Mouse (Mus musculus) kidney, adult 18-20 months (tissue): ENCODE results near the gene Snx32.

ENCODE experiments used
- DNase-seq: peaks from one replicate; pipeline ENCODE4 v3.0.0; 2021

Gene Snx32

GRCm38 (mm10) chr19:5477668-5478300, 32.6 kb downstream of the Snx32 start:
- DNase-seq = no peak

GRCm38 (mm10) chr19:5477004-5477667, 33.2 kb downstream of the Snx32 start:
- no peak for DNase-seq

DNA sequence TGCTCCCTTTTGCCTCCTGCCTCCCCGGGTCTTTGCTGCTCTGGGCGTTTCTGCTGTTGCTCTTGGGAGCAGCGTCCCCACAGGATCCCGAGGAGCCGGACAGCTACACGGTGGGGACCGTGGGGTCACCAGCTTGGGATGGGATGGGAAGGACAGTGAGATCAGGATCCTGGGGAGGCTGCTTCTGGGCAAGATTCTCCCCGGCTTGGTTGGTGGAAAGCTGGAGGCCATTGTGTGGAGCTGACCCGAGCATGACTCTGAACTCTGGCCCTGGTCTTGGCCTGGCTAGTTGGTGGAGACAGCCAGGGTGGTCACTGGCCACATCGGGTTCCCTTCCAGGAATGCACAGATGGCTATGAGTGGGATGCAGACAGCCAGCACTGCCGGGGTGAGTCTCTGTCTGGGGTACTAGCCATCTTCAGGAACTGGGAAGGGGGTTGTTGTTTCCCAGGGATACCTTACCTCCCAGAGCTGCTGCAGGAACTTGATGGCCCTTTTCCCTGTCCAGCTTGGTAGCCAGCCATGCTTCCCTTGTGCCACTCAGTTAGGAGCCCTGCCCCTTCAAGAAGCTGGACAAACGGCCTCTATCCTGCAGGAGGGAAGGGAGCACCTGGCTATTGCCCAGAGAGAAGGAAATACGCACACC, 35.1 kb downstream of the Snx32 start:
- DNase-seq = no peak

- peak; percentile 32 for DNase-seq
These were observed 35.9 kb downstream of the Snx32 start for GRCm38 (mm10) chr19:5474281-5475068.

- DNase-seq = peak; percentile 79
These were observed 36.6 kb downstream of the Snx32 start, which contains the start of gene Efemp2 for GRCm38 (mm10) chr19:5473720-5474119. Efemp2 (plus strand) TSS chr19:5473954.

GRCm38 (mm10) chr19:5472857-5473256, 37.5 kb downstream of the Snx32 start:
- DNase-seq = no peak

DNA sequence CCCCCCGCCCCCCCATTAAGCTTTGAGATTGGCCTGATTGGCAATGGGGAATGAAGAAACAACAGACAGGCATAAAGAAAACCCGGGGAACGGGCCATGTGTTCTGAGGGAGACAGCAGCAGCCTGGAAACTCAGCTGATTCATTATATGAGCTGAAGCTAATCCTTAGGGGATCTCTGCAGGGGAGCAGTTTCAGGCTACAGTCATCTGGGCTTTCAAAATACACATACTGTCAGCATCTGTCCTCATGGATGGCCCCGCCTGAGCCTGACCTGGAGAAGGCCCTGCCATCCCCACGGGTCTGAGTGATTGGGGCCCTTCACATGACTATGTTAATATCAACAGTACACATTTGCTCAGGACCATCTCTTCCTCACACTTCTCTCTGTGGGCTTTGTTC, 38.5 kb downstream of the Snx32 start:
- DNase-seq = no peak

GRCm38 (mm10) chr19:5468374-5468773, 42.0 kb downstream of the Snx32 start, which contains the start of gene Ctsw:
Ctsw (minus strand) TSS chr19:5468507.
- no peak for DNase-seq

GRCm38 (mm10) chr19:5466916-5467500, 43.3 kb downstream of the Snx32 start:
- no peak for DNase-seq

DNA sequence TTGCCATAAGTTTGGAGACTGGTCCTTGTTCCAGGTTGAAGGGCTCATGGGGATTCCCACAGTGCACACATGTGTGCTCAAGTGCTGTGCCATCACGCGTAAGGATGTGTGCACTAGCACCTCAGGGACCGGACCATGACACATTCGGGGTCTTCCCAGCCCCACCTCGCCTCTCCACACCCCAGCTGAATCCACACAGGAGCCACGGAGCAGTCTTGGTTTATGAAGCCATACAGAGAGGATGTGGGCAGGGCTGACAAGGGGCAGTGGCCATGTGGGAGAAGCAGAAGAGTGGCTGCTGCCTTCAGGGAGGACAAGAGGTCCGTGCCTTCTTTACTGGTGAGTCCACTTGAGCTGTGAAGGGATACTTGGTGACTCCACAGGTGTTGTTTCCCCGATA, 45.3 kb downstream of the Snx32 start:
- no peak for DNase-seq

DNA sequence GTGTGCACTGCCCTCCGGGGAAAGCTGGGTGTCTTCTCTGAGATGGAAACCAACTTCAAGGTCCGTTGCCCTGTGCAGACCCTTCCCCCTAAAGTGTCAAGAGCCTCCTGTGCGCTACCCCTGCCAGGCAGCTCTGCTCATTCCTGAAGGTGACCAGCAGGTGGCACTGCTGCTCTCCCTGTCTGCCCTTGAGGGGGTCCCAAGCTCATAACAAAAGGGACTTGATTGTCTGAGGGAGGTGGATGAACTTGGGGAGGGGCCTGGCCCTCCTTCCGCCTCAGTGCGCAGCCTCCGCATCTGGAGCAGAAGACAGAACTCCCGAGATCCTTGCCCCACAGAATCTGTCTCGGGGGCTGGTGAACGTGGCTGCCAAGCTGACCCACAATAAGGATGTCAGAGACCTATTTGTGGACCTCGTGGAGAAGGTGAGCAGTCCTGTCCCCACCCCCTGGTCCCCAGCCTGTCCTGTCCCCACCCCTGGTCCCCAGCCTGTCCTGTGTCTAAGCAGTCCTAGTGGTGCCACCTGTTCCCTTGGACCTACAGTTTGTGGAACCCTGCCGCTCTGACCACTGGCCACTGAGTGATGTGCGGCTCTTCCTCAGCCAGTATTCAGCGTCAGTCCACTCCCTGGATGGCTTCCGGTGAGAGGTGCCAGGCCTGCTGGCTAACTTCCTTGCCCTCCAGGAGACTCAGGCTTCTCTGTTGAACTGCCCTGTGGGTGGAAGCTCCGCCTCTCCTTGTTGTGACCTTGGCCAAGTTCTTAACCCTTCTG, 46.4 kb downstream of the Snx32 start:
- DNase-seq = peak; percentile 49

- DNase-seq = no peak
These were observed 47.1 kb downstream of the Snx32 start for GRCm38 (mm10) chr19:5463212-5463611.

DNA sequence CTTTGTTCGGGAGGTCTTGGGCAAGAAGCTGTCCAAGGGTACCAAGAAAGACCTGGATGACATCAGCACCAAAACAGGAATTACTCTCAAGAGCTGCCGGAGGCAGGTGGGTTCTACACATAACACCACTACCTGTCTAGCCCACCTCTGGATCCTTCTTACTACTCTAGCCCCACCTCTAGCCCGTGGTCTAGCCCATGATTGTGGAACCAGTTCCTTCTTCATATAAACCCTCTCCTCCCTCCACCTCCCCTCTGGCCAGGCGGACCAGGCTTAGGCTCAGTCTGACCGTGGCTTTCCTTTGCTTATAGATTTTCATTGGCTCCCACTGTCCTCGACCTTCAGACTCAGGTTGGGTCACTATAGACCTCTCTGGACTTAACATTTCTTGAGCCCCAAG, 48.9 kb downstream of the Snx32 start:
- DNase-seq = no peak

DNA sequence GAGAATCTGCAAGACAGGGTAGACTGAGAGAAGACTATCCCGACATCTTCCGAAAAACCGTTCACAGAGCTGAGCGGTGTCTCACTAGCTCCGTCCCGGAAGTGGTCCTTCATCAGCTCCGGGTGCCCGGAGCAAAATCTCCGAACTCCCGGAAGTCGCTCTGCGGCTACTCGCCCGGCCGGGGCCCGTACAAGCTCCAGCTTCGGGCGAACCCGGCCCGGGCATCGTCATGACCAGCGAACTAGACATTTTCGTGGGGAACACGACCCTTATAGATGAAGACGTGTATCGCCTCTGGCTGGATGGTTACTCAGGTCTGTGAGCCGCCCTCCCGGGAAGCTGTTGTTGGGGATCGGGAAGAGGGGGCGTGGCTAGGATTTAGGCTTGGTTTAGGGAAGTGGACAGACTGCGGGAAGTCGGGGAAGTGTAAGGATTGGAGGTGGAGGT, 49.9 kb downstream of the Snx32 start, which contains the start of gene Fibp:
Gene Fibp (plus strand): TSS at position 151 of the 447 bp plus-strand sequence.
- DNase-seq = peak; percentile 92

DNA sequence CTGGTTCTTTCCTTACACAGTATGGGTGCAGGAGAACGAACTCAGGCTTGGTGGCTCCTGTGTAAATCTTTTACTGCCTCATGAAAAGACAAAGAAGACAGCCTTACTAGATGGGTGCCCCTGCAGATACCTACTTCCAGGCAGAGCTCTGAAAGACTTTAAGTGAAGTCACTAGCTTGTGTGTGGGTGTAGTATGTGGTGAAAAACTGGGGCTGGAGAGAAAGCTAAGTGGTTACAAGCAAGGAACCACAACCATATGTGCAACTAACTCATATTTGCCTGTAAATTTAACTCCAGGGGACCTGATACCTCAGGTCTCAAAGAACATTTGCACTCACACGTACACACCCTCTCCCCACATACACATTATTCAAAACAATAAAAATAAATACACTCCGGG, 50.4 kb downstream of the Snx32 start:
- no peak for DNase-seq

DNA sequence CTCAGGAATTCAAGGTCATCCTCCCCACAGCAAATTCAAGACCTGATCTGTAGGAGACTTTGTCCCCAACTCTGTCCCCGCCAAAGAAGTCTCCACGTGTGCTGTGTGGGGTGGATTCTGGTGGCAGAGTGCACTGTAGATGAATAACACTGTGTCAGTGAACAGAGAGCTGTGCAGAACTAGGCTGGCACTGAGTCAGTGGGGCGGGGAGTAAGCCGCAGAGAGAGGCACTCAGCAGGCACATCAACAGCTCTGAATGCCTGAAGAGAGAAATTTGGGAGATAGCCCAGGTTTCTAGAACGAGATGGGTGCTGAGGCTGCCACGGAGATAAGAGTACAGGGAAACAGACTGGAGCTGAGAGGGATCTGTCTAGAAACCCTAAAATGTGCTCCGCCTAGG, 51.3 kb downstream of the Snx32 start:
- DNase-seq = no peak

GRCm38 (mm10) chr19:5457746-5458442, 52.4 kb downstream of the Snx32 start, which contains the start of gene Ccdc85b:
Ccdc85b (minus strand) TSS chr19:5457894.
- no peak for DNase-seq

DNA sequence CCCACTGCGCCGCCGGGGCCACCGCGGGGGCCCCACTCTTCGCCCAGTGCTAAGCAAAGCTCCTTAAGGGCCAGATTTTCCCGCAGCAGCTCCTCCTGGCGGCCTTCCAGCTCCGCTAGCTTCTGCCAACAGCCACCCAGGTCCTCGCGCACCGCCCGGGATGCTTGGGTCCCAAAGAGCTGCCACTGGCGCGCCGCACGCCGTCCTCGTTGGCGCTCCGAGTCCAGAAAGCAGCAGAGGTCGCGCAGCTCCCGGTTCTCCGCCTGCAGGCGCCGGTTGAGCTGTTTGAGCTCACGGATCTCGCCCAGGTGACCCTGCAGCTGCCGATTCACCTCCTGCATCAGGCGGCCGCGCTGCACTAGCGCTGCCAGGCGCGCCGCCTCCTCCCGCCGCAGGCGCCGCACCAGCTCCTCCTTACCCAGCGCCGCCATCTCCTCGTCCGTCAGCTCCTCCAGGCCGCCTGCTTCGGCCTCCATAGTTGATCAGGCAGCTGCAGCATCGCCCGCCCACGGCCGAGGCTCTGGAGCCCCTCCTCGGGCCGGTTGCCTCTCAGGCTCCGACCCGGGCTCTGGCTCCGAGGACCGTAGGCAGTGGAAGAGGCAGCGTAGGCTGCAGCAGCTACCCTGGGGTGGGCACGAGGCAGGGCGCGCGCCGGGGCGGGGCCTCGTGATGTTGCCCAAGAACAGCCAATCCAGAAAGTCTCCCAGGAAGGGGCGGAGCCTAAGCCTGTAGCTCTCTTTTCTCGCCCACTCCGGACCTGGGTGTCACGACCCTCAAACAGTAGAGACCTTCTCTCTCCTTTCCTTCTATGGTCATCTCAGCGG, 53.2 kb downstream of the Snx32 start:
- DNase-seq = peak; percentile 97

GRCm38 (mm10) chr19:5456241-5456921, 54.0 kb downstream of the Snx32 start:
- peak; percentile 45 for DNase-seq

DNA sequence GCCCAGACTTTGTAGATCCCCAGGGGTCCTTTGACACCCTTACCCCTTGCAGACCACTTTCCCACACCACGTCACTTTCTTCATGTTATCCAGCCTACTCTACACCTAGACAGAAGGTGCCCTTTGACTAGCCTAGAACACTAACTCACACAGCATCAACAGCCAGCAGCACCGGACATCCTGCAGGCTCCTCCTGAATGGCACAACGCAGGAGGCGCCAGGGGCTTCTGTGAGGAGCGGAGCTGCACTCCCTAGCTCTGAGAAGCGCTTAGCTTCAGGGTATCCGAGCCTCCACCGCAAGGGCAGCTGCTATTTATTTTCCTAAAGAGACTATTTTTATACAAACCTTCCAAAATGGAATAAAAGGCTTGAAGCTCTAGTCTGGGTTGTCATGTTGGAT, 54.8 kb downstream of the Snx32 start:
- no peak for DNase-seq
